ENCODE assay signal across 9 mouse cellular contexts in genomic region chr1:191316818-191317217, GRCm38 (mm10). TPM values are rescaled to one million over a fixed set of nuclear protein-coding genes. Genes with fewer than 3 reads are reported as not detected.
A peak's percentile ranks its signal among the peaks of the same experiment; 100 is the strongest.
DNase-seq lines count a peak whose midpoint lies in the region; ATAC-seq and TF ChIP-seq lines count a peak whose summit lies in the region.
"Had no signal": no experiment of that assay in that cellular context is flagged by ENCODE, and none has a peak within 500 bp of the region (broad histone marks: within the 10 kb centered on the region; RNA-seq: fewer than 3 reads in every experiment).

No protein-coding gene starts in this region.

- TF ChIP-seq EP300 in liver, embryonic 14.5 days (IDR thresholded peaks at IDR 0.05; ENCODE audit: low read depth): no peak
- no peak for TF ChIP-seq EP300 in stomach, postnatal 0 days (optimal IDR thresholded peaks at IDR 0.05)

- no peak for ATAC-seq in erythroblast, adult 5-6 weeks (replicated peaks; ENCODE audit: low FRiP score, poor library complexity, severe bottlenecking)
- no peak for ATAC-seq in lung, embryonic 16.5 days (ENCODE audit: low read depth)
- ATAC-seq in liver, embryonic 14.5 days (ENCODE audit: insufficient read depth): no peak
- no peak for ATAC-seq in stomach, postnatal 0 days (ENCODE audit: low FRiP score, low TSS enrichment)
- no peak for ATAC-seq in megakaryocyte progenitor cell, adult 5-6 weeks (replicated peaks; ENCODE audit: poor library complexity)

- H3K36me3 ChIP-seq in erythroblast, embryonic 14.5 days (ENCODE audit: control insufficient read depth): no peaks in the 10 kb centered on the region
- H3K36me3 ChIP-seq in lung, embryonic 16.5 days (ENCODE audit: control insufficient read depth, insufficient read depth, low read length): no peaks in the 10 kb centered on the region
- H3K36me3 ChIP-seq in liver, embryonic 14.5 days (replicated peaks; ENCODE audit: control insufficient read depth, insufficient read depth, low read depth): no peaks in the 10 kb centered on the region
- no peaks in the 10 kb centered on the region for H3K36me3 ChIP-seq in stomach, postnatal 0 days (ENCODE audit: control insufficient read depth, insufficient read depth, low read length)

- H3K27ac ChIP-seq in lung, embryonic 16.5 days (ENCODE audit: low read length): peak overlapping the region; percentile 90
- peak overlapping the region; percentile 74; the same call in 1 of the 2 replicates for H3K27ac ChIP-seq in liver, embryonic 14.5 days
- peak overlapping the region; percentile 85; the same call in 1 of the 2 replicates for H3K27ac ChIP-seq in stomach, postnatal 0 days (replicated peaks)

- H3K9ac ChIP-seq in lung, embryonic 16.5 days (ENCODE audit: low read length): peak overlapping the region; percentile 93
- peak overlapping the region; percentile 83; the same call in 1 of the 2 replicates for H3K9ac ChIP-seq in liver, embryonic 14.5 days (replicated peaks)
- peak overlapping the region; percentile 83; the same call in 1 of the 2 replicates for H3K9ac ChIP-seq in stomach, postnatal 0 days (ENCODE audit: low read length)

- H3K4me3 ChIP-seq in erythroblast, embryonic 14.5 days (replicated peaks): peak overlapping the region; percentile 83
- H3K4me3 ChIP-seq in lung, embryonic 16.5 days (ENCODE audit: low read length): peak overlapping the region; percentile 75
- no peak overlapping the region for H3K4me3 ChIP-seq in lung, adult 2 months (replicated peaks; ENCODE audit: extremely low read depth, low read depth, low read length)
- H3K4me3 ChIP-seq in liver, embryonic 14.5 days (ENCODE audit: insufficient read depth in 1 of 2, low read depth in 2 of 2, low read length in 2 of 2): no peak overlapping the region
- peak overlapping the region; percentile 72 for H3K4me3 ChIP-seq in stomach, postnatal 0 days (ENCODE audit: low read depth, low read length)

- TF ChIP-seq POLR2A in lung, adult 2 months (IDR thresholded peaks at IDR 0.05; ENCODE audit: borderline replicate concordance, extremely low read depth, low read depth, low read length): no peak

- no peak for DNase-seq in lung, adult 2 months
- no peak for DNase-seq in liver, embryonic 14.5 days (ENCODE audit: low read depth in 3 of 3, low spot score in 3 of 3)
- DNase-seq in stomach, postnatal 0 days (ENCODE audit: low spot score): no peak
- no peak for DNase-seq in cerebellum, adult 8-10 months
- DNase-seq: adrenal gland, postnatal 25 days had no signal

- no peaks in the 10 kb centered on the region for H3K27me3 ChIP-seq in erythroblast, embryonic 14.5 days (ENCODE audit: control insufficient read depth)
- no peaks in the 10 kb centered on the region for H3K27me3 ChIP-seq in lung, embryonic 16.5 days (ENCODE audit: control insufficient read depth, insufficient read depth, low read depth, low read length)
- no peaks in the 10 kb centered on the region for H3K27me3 ChIP-seq in liver, embryonic 14.5 days (ENCODE audit: control insufficient read depth, insufficient read depth, low read length)
- no peaks in the 10 kb centered on the region for H3K27me3 ChIP-seq in stomach, postnatal 0 days (ENCODE audit: control insufficient read depth, insufficient read depth, low read length)

- 66% methylated on average over 8 of the region's 8 CpGs for WGBS in lung, embryonic 16.5 days
- 49% methylated on average over 8 of the region's 8 CpGs for WGBS in lung, adult 2 months
- 83% methylated on average over 8 of the region's 8 CpGs for WGBS in liver, embryonic 14.5 days (ENCODE audit: insufficient replicate concordance)
- 55% methylated on average over 8 of the region's 8 CpGs for WGBS in stomach, postnatal 0 days

- TF ChIP-seq CTCF in lung, adult 2 months (IDR thresholded peaks at IDR 0.05; ENCODE audit: insufficient read depth, low read length): no peak
- peak; percentile 18 for TF ChIP-seq CTCF in liver, embryonic 14.5 days (IDR thresholded peaks at IDR 0.05; ENCODE audit: low read depth)
- peak; percentile 43 for TF ChIP-seq CTCF in stomach, postnatal 0 days (IDR thresholded peaks at IDR 0.05; ENCODE audit: low read depth)

- H3K9me3 ChIP-seq in erythroblast, embryonic 14.5 days (ENCODE audit: control insufficient read depth, low read length): no peaks in the 10 kb centered on the region
- H3K9me3 ChIP-seq in lung, embryonic 16.5 days (ENCODE audit: control insufficient read depth, low read length): no peaks in the 10 kb centered on the region
- H3K9me3 ChIP-seq in liver, embryonic 14.5 days (ENCODE audit: control insufficient read depth, low read length): no peaks in the 10 kb centered on the region
- H3K9me3 ChIP-seq in stomach, postnatal 0 days (ENCODE audit: control insufficient read depth, low read length): no peaks in the 10 kb centered on the region

- peaks cover 67% of the 10 kb centered on the region for H3K4me1 ChIP-seq in erythroblast, embryonic 14.5 days (ENCODE audit: control insufficient read depth)
- H3K4me1 ChIP-seq in lung, embryonic 16.5 days (replicated peaks; ENCODE audit: control insufficient read depth, insufficient read depth, low read length): peaks cover 12% of the 10 kb centered on the region
- peaks cover 5% of the 10 kb centered on the region; the same call in 1 of the 2 replicates for H3K4me1 ChIP-seq in lung, adult 2 months (ENCODE audit: control insufficient read depth, insufficient read depth, low read length)
- H3K4me1 ChIP-seq in liver, embryonic 14.5 days (replicated peaks; ENCODE audit: control insufficient read depth in 2 of 2, insufficient read depth in 2 of 2, low read length in 1 of 2): peaks cover 15 to 25% of the 10 kb centered on the region in 2 experiments
- H3K4me1 ChIP-seq in stomach, postnatal 0 days (replicated peaks; ENCODE audit: control insufficient read depth, insufficient read depth): no peaks in the 10 kb centered on the region

- H3K4me2 ChIP-seq in lung, embryonic 16.5 days (ENCODE audit: low read depth, low read length): peak overlapping the region; percentile 74
- peak overlapping the region; percentile 71 for H3K4me2 ChIP-seq in liver, embryonic 14.5 days (ENCODE audit: low read depth)
- H3K4me2 ChIP-seq in stomach, postnatal 0 days (replicated peaks; ENCODE audit: low read depth): peak overlapping the region; percentile 67

RNA-seq across cellular contexts. Expression of gene Nenf, which starts 1.2 kb away (rescaled TPM):
- 6.9 and 9.3 TPM in 2 replicates for polyA plus RNA-seq in erythroblast, embryonic 14.5 days (2012)
- 2.3 and 21.5 TPM in 2 replicates for total RNA-seq in erythroblast, adult 5-6 weeks (2015; ENCODE audit: low replicate concordance)
- 0.60 and 9.2 TPM in 2 replicates for total RNA-seq in erythroblast, adult 5-6 weeks (2017; ENCODE audit: low replicate concordance)
- 97.7 and 107 TPM in 2 replicates for polyA plus RNA-seq in lung, embryonic 16.5 days (2015; fragmentation: Nextera tagmentation; extraction: Ambion mirVana)
- 164 and 224 TPM in 2 replicates for polyA plus RNA-seq in lung, adult 2 months (2012; rRNA removed)
- 26.5 and 29.4 TPM in 2 replicates for polyA plus RNA-seq in liver, embryonic 14.5 days (2012; rRNA removed)
- polyA plus RNA-seq in liver, embryonic 14.5 days (2014; fragmentation: Nextera tagmentation; extraction: Ambion mirVana): 34.9 and 35.3 TPM in 2 replicates
- polyA plus RNA-seq in stomach, postnatal 0 days (2015; fragmentation: Nextera tagmentation; extraction: Ambion mirVana): 117 and 120 TPM in 2 replicates
- 23.8 and 29.8 TPM in 2 replicates for total RNA-seq in megakaryocyte progenitor cell, adult 5-6 weeks (2015)
- total RNA-seq in megakaryocyte progenitor cell, adult 5-6 weeks (2017): 7.6 and 8.7 TPM in 2 replicates

RNA-seq across cellular contexts. Expression of gene Tmem206, which starts 8.9 kb away (rescaled TPM):
- polyA plus RNA-seq in erythroblast, embryonic 14.5 days (2012): 0.50 and 0.92 TPM in 2 replicates
- total RNA-seq in erythroblast, adult 5-6 weeks (2015; ENCODE audit: low replicate concordance): 3.3 TPM in 2 replicates
- total RNA-seq in erythroblast, adult 5-6 weeks (2017; ENCODE audit: low replicate concordance): 4.2 and 5.7 TPM in 2 replicates
- 22.8 and 23.4 TPM in 2 replicates for polyA plus RNA-seq in lung, embryonic 16.5 days (2015; fragmentation: Nextera tagmentation; extraction: Ambion mirVana)
- polyA plus RNA-seq in lung, adult 2 months (2012; rRNA removed): 8.0 and 8.4 TPM in 2 replicates
- 3.7 and 4.1 TPM in 2 replicates for polyA plus RNA-seq in liver, embryonic 14.5 days (2012; rRNA removed)
- polyA plus RNA-seq in liver, embryonic 14.5 days (2014; fragmentation: Nextera tagmentation; extraction: Ambion mirVana): 6.3 and 7.6 TPM in 2 replicates
- 6.7 and 6.8 TPM in 2 replicates for polyA plus RNA-seq in stomach, postnatal 0 days (2015; fragmentation: Nextera tagmentation; extraction: Ambion mirVana)
- total RNA-seq in megakaryocyte progenitor cell, adult 5-6 weeks (2015): 20.8 and 23.8 TPM in 2 replicates
- total RNA-seq in megakaryocyte progenitor cell, adult 5-6 weeks (2017): 22.0 and 25.4 TPM in 2 replicates

Comparison
In these comparisons a context has a peak if more than half of its experiments do, and no peak if none do; other contexts are left out.
1. H3K4me3 ChIP-seq: peak in erythroblast, embryonic 14.5 days (single experiment), lung, embryonic 16.5 days (single experiment) and stomach, postnatal 0 days (single experiment); none in lung, adult 2 months (single experiment) and liver, embryonic 14.5 days (0 of 2).
2. Peak in every context shown above with its lines, with median percentiles within 50 percentile points of each other: H3K27ac ChIP-seq, H3K4me2 ChIP-seq and H3K9ac ChIP-seq.